10 mouse cellular contexts compared by ENCODE assay signal in the genomic region with DNA sequence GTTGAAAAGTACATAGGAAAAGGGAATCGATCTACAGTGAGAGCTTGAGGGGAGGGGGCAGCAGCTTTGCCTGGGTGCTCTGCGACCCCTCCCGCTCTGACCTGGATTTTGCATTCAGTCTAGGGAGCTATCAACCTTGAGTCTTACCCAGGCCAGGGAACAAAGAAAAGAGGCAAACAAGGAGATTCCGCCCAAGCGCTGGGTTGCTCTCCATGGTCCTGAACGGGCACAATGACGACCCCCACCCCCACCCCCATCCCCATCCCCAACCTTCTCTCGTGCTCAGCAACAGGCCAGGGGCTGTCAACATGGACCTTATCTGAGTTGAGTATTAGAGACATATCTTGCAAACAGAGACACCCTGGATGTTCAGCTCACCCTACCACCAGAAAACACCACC.
DNase-seq lines count a peak whose midpoint lies in the region; ATAC-seq and TF ChIP-seq lines count a peak whose summit lies in the region.
"Had no signal": no experiment of that assay in that cellular context is flagged by ENCODE, and none has a peak within 500 bp of the region (broad histone marks: within the 10 kb centered on the region; RNA-seq: fewer than 3 reads in every experiment).

No protein-coding gene starts in this region.

- peak; percentile 55 for DNase-seq in ZHBTc4 (ENCODE audit: low read depth, low spot score)
- DNase-seq in forelimb bud, embryonic 11.5 days (ENCODE audit: low read depth, low spot score), result peak; percentile 47
- DNase-seq in left cerebral cortex, adult 8-10 months (ENCODE audit: low spot score in 2 of 2), result no peak
- DNase-seq in spleen, postnatal 10 days (ENCODE audit: low spot score in 2 of 2), result no peak
- DNase-seq: heart, postnatal 10 days; layer of hippocampus, adult 9-11 months had no signal

- no peak for TF ChIP-seq POLR2A in ES-Bruce4 (IDR thresholded peaks at IDR 0.05; ENCODE audit: insufficient read depth, low read length)

- H3K4me1 ChIP-seq in ES-Bruce4 (ENCODE audit: control insufficient read depth, insufficient read depth, low read length), result peaks cover under 1% of the 10 kb centered on the region
- peaks cover 99% of the 10 kb centered on the region for H3K4me1 ChIP-seq in midbrain, embryonic 13.5 days (replicated peaks)
- H3K4me1 ChIP-seq: liver, embryonic 12.5 days had no signal

- 0 out of 2 replicates have a peak, but pooled peaks have one; percentile 37 for TF ChIP-seq EP300 in ES-Bruce4 (IDR thresholded peaks at IDR 0.05; ENCODE audit: insufficient read depth, low read depth, low read length)

- no peaks in the 10 kb centered on the region for H3K9me3 ChIP-seq in ES-Bruce4 (replicated peaks; ENCODE audit: control insufficient read depth, insufficient read depth, low read length, poor library complexity, severe bottlenecking)
- H3K9me3 ChIP-seq in midbrain, embryonic 13.5 days, result no peaks in the 10 kb centered on the region
- H3K9me3 ChIP-seq: liver, embryonic 12.5 days had no signal

- TF ChIP-seq CTCF in ES-Bruce4 (IDR thresholded peaks at IDR 0.05; ENCODE audit: low read depth, low read length), result no peak

- no peaks in the 10 kb centered on the region for H3K27me3 ChIP-seq in ES-Bruce4 (ENCODE audit: control insufficient read depth, insufficient read depth, low read length, poor library complexity, severe bottlenecking)
- no peaks in the 10 kb centered on the region for H3K27me3 ChIP-seq in midbrain, embryonic 13.5 days

- no peak overlapping the region for H3K4me3 ChIP-seq in ES-Bruce4 (ENCODE audit: low read depth, low read length)
- H3K4me3 ChIP-seq in midbrain, embryonic 13.5 days (replicated peaks), result no peak overlapping the region
- H3K4me3 ChIP-seq: liver, embryonic 12.5 days had no signal

- H3K9ac ChIP-seq in ES-Bruce4 (ENCODE audit: low read depth, poor library complexity, severe bottlenecking), result no peak overlapping the region
- H3K9ac ChIP-seq in midbrain, embryonic 13.5 days (replicated peaks), result peak overlapping the region; percentile 32; the same call in 1 of the 2 replicates
- H3K9ac ChIP-seq: liver, embryonic 12.5 days had no signal

- H3K4me2 ChIP-seq in midbrain, embryonic 13.5 days (replicated peaks), result peak overlapping the region; percentile 42
- H3K4me2 ChIP-seq: liver, embryonic 12.5 days had no signal

- H3K36me3 ChIP-seq in ES-Bruce4 (ENCODE audit: control insufficient read depth, insufficient read depth, low read length, poor library complexity, severe bottlenecking), result no peaks in the 10 kb centered on the region
- H3K36me3 ChIP-seq in midbrain, embryonic 13.5 days, result no peaks in the 10 kb centered on the region
- H3K36me3 ChIP-seq: liver, embryonic 12.5 days had no signal

- no peak for ATAC-seq in midbrain, embryonic 13.5 days
- ATAC-seq in erythroid progenitor cell, adult 5-6 weeks (replicated peaks; ENCODE audit: low FRiP score, poor library complexity, severe bottlenecking), result no peak
- ATAC-seq: liver, embryonic 12.5 days had no signal

- under 1% methylated on average over 8 of the region's 8 CpGs for WGBS in midbrain, embryonic 13.5 days

- H3K27ac ChIP-seq in ES-Bruce4 (ENCODE audit: insufficient read depth, low read length), result no peak overlapping the region
- H3K27ac ChIP-seq in midbrain, embryonic 13.5 days, result peak overlapping the region; percentile 87
- H3K27ac ChIP-seq: liver, embryonic 12.5 days had no signal

Comparison
In these comparisons a context has a peak if more than half of its experiments do, and no peak if none do; other contexts are left out.
1. DNase-seq: peak in ZHBTc4 (single experiment) and forelimb bud, embryonic 11.5 days (single experiment); none in left cerebral cortex, adult 8-10 months (0 of 2) and spleen, postnatal 10 days (0 of 2).